Mouse (Mus musculus) embryo, embryonic 10 days (tissue): ENCODE measurements at regions not wholly inside any gene's neighbourhood (a gene's known extent, or its start where the extent isn't known, plus 50 kb on each side); places are given as distances from the start of the nearest gene placed in this dataset.
A peak's percentile ranks its signal among the peaks of the same experiment; 100 is the strongest.

Experiments
- DNase-seq: peaks from one replicate; pipeline ENCODE4 v3.0.0-alpha.2; 2015; ENCODE audit warnings: low spot score

DNA sequence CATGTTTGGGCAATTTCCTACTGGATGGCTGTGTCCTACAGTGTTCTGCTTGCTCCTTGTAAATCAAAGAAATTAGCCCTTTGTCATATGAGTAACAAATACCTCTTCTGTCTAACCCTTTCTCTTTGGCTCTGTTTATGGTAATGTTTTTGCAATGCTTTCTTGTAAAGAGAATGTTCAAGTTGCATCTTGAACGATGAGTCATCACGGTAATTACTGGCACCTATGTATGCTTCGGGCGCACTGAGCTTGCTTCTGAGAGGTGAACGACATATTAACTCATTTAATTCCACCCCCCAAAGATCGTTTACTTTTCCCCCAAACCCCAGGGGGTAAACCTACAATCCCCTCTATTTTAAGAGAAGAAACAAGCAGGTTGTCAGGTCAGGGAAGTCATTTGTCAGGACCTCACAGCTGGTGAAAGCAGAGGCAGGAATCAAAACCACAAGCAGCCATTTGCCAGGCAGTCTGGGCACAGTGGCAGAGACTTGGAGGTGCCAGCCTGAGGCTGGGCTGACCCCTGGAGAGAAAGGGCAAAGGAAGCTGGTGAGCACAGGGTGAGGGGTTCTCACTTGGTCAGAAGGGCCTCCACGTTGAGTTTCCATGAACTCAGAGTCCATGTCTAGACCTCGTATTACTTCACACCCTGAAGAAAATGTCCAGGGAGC lies 87.6 kb upstream of the Atp1a1 start:
- no peak for DNase-seq

DNA sequence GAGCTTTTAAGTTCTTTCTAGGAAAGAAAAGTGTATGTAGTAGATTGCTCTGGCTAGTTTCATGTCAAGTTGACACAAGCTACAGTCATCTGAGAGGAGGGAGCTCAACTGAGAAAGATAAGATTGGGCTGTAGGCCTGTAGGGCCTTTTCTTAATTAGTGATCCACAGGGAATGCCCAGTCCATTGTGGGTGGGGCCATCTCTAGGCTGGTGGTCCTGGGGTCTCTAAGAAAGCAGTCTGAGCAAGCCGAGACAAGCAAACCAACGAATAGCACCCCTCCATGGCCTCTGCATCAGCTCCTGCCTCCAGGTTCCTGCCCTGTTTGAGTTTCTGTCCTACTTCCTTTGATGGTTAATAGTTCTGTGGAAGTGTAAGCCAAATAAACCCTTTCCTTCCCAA lies 86.3 kb upstream of the Atp1a1 start:
- DNase-seq = no peak

DNA sequence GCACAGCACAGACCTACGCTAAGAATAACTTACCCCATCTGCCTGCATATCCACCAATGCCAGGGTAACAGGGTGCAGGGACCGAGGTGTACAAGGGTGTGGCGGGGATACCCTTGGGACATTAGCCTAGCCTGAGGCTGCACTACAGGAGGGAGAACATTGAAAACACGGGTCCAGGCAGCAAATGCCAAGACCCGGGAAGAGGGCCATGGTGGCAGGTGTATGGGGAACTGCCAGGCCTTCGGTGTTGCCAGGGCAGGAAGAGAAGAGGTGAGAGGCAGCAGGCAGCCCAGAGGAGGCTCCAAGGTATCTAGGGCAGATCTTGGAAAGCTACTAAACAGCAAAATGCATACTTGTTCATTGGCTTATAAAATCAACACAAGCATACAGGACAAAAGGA lies 85.7 kb upstream of the Atp1a1 start:
- no peak for DNase-seq

DNA sequence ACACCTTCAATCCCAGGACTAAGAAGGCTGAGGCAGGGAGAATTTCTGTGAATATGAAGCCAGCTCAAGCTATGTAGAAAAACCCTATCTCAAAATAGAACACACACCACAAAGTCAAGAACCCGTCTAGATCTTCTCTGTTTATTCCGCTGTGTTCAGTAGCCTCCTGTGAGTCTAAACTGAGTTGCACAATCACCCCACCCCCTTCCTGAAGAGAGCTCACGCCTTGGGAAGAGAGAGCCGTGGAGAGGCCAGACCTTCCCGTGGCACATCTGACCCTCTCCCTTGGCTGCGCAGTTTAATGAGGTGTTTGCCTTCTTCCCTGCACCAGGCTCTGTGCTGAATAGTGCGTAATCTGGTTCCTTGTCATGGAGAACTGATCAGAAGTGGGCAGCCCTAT lies 80.7 kb upstream of the Atp1a1 start:
- DNase-seq = no peak

DNA sequence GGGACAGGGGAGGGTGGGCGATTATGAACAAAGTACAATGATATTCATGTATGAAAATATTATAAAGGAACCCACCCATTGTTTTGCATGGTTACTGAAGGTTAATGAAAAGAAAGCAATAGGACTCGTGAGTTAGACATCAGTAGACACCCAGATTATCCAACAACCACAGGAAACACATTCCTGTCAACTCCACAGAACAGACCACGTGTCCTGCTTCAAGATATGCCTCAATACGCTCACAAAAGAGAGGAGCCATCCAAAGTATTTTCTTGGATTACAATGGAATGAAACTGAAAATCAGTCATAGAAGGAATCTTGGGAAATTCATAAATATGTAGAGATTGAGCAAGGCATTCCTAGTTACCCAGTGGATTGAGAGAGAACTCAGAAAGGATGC lies 68.5 kb upstream of the Atp1a1 start:
- DNase-seq = no peak

DNA sequence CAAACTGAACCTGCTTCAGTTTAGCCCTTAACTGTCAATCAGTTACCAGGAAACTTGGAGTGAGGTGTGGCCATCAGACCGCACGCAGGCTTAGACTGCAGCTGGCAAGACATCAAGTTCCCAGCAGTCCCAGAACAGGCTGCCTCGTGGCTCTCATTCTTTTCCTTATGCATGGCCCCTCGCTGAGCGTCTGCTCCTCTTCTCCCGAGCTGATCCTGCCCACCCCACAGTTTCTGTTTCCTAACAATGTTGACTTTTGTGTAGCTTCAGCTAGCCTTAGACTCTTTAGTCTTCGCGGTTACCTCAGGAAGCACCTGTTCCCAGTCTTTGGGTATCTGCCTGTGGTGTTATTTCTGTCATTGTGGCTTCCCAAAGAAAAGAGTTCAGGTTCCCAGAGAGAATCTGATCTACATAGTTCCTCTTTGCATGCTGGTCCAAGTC lies 66.1 kb upstream of the Atp1a1 start:
- DNase-seq = no peak

DNA sequence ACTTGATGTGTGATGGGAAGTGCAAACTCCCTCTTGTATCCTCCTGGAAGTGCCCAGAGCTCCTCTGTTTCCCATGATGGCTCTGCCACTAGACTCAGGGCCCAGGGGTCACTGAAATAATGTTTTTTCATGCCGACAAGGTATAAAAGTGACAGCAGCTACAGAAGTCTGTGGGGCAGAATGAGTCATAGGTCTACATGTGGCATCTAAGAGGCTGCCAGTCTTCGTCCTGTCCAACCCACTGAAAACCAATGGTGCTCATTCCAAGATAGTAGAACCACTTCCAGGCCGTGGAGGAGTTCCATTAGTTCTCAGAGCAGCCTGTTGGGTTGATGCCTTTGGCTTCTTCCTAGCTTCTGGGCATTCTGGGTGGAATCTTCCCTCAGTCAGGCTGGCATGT lies 65.3 kb upstream of the Atp1a1 start:
- no peak for DNase-seq

DNA sequence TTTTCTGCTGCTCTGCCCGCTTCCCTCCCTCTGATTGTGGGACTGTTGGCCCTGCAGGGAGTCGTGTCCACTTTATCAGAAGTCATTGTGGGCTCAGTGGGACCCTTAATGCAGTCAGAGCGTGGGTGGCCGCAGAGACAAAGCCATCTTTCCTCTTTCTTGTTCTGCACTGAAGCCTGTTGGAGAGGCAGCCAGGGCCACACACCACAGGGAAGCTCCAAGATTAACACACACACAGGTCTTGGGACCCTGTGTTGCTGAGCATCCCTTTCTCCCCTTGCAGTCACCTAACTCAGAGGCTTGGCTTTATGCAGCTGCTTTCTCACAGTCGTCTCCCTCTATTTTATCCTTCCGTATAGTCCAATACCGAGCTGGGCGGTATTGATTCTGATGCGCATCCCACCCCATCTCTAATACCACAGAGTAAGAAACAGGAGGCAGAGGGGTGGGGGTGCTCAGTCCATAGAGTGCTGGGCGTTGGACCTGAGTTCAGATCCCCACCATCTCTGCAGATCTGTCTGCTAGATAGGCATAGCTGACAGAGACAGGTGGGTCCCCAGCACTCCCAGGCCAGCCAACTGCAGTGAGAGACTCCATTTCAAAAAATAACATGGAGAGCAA lies 63.4 kb upstream of the Atp1a1 start:
- DNase-seq = no peak

DNA sequence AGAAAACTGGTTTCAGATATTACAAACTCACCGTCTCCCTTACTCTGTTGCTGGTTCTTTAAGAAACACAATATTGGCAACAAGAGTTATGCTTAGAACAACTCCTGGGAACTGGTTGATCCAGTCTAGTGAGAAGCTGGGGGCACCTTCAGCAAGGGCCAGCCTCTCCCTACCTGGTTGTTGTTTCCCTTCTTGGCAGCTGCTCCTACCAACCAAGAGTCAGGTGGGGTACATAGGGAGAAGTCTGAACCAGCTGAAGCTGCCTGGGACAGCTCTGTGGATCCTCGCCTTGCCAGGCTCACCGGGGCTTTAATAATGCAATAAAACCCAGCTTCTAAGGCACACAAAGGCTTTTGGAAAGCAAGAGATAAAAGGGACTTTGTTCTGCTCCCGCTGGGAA lies 62.7 kb upstream of the Atp1a1 start:
- no peak for DNase-seq

DNA sequence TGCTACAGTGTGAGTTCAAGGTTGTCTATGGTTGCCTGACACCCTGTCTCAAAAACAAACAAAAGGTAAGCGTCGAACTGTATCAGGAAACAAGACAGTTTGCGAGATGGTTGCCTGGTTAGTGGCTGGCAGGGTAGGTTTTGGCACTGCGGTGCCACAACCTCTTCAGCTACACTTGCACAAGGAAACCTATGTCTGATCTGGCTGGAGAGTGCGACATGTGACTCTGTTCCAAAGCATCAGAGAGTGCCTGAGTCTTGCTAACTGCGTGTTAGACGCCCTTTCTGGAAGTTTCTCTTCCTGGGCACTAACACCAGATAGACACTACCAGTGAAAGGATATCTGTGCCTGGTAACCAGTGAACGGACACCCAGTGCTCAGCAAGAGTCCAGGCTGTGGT lies 62.1 kb upstream of the Atp1a1 start:
- no peak for DNase-seq

DNA sequence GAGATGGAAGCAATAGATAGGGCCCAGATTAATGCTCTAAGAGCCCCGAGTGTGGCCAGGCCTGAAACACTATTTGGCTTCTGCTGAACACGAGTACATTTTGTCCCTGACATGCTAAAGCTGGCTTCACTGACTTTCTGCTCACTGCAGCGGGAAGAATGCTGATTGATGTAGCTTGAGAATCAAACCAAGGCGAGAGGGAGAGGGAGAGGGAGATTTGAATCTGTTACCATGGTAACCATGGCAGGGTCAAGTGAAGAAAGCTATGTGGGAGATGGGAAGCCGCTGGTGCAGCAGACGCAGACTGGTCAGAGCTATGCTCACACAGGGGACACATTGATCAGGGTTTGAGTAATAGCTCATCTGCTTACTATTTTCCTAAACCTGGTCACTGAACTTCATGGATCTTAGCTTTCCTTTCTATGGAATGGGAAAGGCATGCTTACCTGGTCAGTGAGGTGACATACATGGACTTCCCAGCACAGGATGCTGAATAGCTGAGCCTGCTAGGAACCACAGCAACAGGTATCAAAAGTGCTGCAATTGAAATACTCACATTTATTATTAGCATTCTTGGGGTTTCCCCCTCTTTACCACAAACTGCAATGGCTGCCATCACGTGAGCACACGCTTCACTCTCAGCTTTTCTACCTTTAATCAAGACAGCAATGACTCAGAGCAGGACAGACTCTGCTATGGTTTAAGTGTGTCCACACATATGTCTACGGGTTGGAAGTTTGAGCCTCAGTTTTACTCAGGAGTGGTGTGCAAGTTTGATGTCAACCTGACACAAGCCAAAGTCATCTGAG lies 56.9 kb upstream of the Atp1a1 start:
- peak; percentile 88 for DNase-seq

DNA sequence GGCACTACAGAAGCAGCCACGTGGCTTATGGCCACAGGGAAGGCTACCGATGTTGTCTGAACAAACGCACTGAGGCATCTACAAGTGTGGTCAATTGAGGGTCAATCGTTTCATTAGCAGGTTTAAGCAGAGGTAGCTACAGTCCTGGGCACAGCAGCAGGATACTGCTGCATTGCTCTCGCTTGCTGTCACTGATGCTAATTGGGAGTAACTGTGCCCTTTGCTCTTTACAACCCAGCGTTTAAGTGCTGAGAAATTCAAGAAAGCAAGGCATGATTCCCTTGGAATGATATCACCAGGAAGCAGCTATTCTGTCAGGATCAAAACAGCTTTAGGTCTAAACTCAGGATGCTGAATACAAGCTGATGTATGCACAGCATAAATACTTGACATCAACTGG lies 56.2 kb upstream of the Atp1a1 start:
- DNase-seq = peak; percentile 5

DNA sequence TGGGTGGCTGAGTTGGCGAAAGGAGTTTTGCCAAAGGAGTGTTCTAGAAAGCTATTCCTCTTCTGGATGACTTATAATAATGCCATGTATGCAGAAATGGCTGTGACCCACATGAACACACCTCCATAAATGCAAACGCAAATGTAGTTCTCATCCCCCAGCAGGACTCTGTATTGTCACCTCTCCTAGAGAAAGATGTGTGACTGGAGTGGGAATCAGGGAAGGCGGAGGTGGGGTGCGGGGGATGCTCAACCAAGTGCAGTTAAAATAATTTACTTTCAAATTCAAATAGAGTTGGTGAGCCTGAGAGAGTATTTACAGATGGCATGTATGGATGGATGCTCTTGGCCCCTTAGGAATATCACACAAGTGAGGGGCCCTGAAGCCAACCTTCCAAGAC lies 55.7 kb upstream of the Atp1a1 start:
- no peak for DNase-seq

DNA sequence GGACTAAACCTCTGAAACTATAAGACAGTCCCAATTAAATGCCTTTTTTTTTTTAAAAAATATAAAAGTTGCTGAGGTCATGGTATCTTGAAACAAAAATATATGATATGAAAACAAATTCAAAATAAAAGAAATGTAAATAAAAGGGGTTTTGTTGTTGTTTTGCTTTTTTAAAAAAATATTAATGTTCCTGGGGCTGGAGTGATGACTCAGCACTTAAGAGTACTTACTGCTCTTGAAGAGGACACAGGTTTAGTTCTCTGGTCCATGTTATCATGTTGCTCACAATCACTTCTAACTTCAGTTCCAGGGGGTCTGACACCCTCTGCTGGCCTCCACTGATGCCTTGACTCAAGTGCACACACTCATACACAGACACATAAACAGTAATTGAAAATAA lies 53.5 kb upstream of the Atp1a1 start:
- DNase-seq = no peak

DNA sequence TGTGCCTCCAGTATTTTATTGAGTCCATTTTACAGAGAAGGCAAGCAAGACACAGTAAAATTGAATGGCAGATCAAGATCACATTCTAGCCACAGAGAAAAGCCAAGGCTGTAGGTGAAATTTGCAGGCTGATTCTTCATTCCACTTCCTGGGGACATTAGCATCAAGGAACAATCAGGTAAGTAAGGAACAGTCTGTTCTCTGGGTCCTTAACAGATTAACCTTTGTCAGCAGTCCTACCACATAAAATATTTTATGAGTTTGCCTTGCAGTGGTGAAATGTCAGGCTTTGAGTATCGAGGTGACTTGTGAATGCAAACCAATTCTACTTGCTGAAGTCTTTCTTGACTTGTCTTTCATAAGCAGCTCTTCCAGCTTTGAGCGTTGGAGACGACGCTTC lies 50.2 kb upstream of the Atp1a1 start:
- DNase-seq = no peak
